Mouse (Mus musculus): ENCODE measurements around the gene Hmcn2.

DNA sequence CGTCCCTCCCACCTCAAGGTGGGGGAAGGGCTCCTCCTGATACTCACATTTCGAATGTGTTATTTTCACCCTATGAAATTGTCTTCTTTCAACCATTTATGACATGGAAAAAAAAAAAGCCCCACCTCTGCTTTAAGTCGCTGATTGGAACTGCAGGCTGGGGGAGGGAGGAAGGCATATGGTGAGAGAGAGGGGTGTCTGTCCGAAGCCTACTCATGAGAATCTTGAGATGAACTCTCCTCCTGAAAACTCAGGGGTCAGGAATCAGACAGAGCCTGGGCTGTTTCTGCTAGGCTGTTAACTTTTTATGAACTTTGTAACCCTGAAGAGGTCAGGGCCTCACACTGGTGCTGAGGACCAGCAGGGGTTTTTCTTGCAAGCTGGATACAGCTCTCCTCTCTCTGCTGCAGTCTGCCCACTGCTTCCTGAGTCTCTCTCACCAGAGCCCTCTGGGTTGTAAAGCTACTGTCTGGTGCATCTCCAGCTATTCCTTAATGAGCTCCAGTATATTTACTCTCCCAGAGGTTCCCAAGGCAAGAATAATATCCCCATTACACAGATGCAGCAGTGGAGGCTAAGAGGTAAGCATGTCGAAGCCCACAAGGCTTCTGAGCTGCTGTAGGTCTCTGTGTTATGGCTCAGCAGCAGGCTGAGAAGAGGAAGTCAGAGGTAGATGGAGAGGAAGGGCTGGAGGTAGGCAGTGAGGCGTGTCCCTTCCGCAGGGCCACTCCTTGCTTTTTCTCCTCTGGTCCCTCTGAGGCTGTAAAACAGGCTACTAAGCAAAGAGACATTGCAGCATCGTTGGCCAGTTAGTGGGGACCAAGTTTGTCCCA lies 149.7 kb downstream of the Hmcn2 start:
- TF ChIP-seq FLI1 (IDR thresholded peaks at IDR 0.05; ENCODE audit: low read length) (no peak), GATA1 (IDR thresholded peaks at IDR 0.05; ENCODE audit: borderline replicate concordance, low read length) (no peak)
